ENCODE assay signal across 24 mouse cellular contexts in the genomic region with DNA sequence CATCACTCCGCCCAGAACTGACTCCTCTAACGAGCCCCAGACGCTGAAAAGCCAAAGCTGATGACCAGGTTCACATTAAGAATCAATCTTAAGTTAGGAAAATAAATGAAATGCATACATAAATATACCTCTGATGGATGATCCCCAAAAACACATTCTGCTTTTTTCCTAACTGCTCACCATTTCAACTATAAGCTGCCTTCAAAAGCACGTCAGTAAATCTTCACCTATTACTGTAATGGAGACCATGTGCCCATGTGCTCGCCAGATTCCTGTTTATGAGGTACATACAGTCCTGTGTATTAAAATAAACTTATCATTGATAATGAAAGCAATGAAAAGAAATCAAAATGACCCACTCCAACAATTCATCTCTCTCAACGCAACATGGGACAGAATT. TPM values are rescaled to one million over a fixed set of nuclear protein-coding genes. Genes with fewer than 3 reads are reported as not detected.
DNase-seq lines count a peak whose midpoint lies in the region; ATAC-seq and TF ChIP-seq lines count a peak whose summit lies in the region.
"Had no signal": no experiment of that assay in that cellular context is flagged by ENCODE, and none has a peak within 500 bp of the region (broad histone marks: within the 10 kb centered on the region; RNA-seq: fewer than 3 reads in every experiment).

No protein-coding gene starts in this region.

- no peaks in the 10 kb centered on the region for H3K9me3 ChIP-seq in CH12.LX (replicated peaks; ENCODE audit: low read length)
- H3K9me3 ChIP-seq in limb, embryonic 10.5 days (replicated peaks), result no peaks in the 10 kb centered on the region
- no peaks in the 10 kb centered on the region for H3K9me3 ChIP-seq in kidney, embryonic 16.5 days (ENCODE audit: low read length)
- H3K9me3 ChIP-seq in forebrain, embryonic 10.5 days, result no peaks in the 10 kb centered on the region
- H3K9me3 ChIP-seq: embryonic facial prominence, embryonic 12.5 days; forebrain, embryonic 12.5 days; heart, embryonic 13.5 days; hindbrain, embryonic 12.5 days had no signal

- no peak for TF ChIP-seq CTCF in CH12.LX (conservative IDR thresholded peaks at IDR 0.05 in 1 of 2, IDR thresholded peaks at IDR 0.05 in 1 of 2; ENCODE audit: low read depth in 2 of 2, low read length in 2 of 2)

- H3K4me2 ChIP-seq in CH12.LX (ENCODE audit: insufficient read depth, low read depth, poor library complexity, severe bottlenecking), result 0 out of 2 replicates have a peak overlapping the region, but pooled peaks have one; percentile 78
- no peak overlapping the region for H3K4me2 ChIP-seq in kidney, embryonic 16.5 days (replicated peaks; ENCODE audit: low read depth, low read length)
- H3K4me2 ChIP-seq: embryonic facial prominence, embryonic 12.5 days; forebrain, embryonic 12.5 days; heart, embryonic 13.5 days; hindbrain, embryonic 12.5 days had no signal

- TF ChIP-seq EP300 in CH12.LX (IDR thresholded peaks at IDR 0.05; ENCODE audit: low read length), result no peak

- in situ Hi-C loops in CH12.LX (cut with MboI; ENCODE audit: low pct_ligation_motif_present, low pct_unique_long_range_greater_than_20kb, low sequenced_read_pairs), result no loop called here

- no peaks in the 10 kb centered on the region for H3K27me3 ChIP-seq in CH12.LX (replicated peaks)
- no peaks in the 10 kb centered on the region for H3K27me3 ChIP-seq in limb, embryonic 10.5 days (ENCODE audit: low read depth, poor library complexity, severe bottlenecking)
- H3K27me3 ChIP-seq in kidney, embryonic 16.5 days (ENCODE audit: insufficient read depth, low read length), result no peaks in the 10 kb centered on the region
- no peaks in the 10 kb centered on the region for H3K27me3 ChIP-seq in forebrain, embryonic 10.5 days (ENCODE audit: poor library complexity, severe bottlenecking)
- H3K27me3 ChIP-seq: embryonic facial prominence, embryonic 12.5 days; forebrain, embryonic 12.5 days; heart, embryonic 13.5 days; hindbrain, embryonic 12.5 days; Patski had no signal

- no peak for TF ChIP-seq POLR2A in CH12.LX (IDR thresholded peaks at IDR 0.05; ENCODE audit: low read depth, low read length)

- peak; percentile 26 for DNase-seq in embryo, embryonic 10.5 days (ENCODE audit: low spot score)
- DNase-seq in embryo, embryonic 9.5 days (ENCODE audit: extremely low spot score), result no peak
- no peak for DNase-seq in CH12.LX (ENCODE audit: extremely low read depth)
- DNase-seq in limb, embryonic 10.5 days (ENCODE audit: low spot score), result peak; percentile 41
- peak; percentile 17 for DNase-seq in mesoderm, embryonic 11.5 days (ENCODE audit: low read depth, low spot score)
- no peak for DNase-seq in forebrain, embryonic 10.5 days (ENCODE audit: extremely low spot score, low spot score)
- DNase-seq: adrenal gland, postnatal 14 days; B cell, adult 2 months; cerebellum, adult 11-12 months; cerebellum, adult 9-10 months; forebrain, postnatal 0 days; gastrocnemius, adult 2 months; gastrocnemius, postnatal 25 days; heart, postnatal 4 days; kidney, adult 11 months had no signal

- peaks cover 39% of the 10 kb centered on the region for H3K79me2 ChIP-seq in CH12.LX (replicated peaks; ENCODE audit: control insufficient read depth, extremely low read depth, insufficient read depth, poor library complexity, severe bottlenecking)

- H3K4me1 ChIP-seq in CH12.LX (ENCODE audit: control insufficient read depth in 1 of 2, insufficient read depth in 2 of 2), result peaks cover 13 to 57% of the 10 kb centered on the region in 2 experiments
- peaks cover 33% of the 10 kb centered on the region for H3K4me1 ChIP-seq in limb, embryonic 10.5 days
- no peaks in the 10 kb centered on the region for H3K4me1 ChIP-seq in kidney, embryonic 16.5 days (ENCODE audit: insufficient read depth, low read length)
- H3K4me1 ChIP-seq in forebrain, embryonic 10.5 days, result 0 out of 2 replicates have a peak, but pooled peaks cover 4% of the 10 kb centered on the region
- H3K4me1 ChIP-seq: forebrain, embryonic 12.5 days; hindbrain, embryonic 12.5 days had no signal

- no peak for ATAC-seq in kidney, embryonic 16.5 days (ENCODE audit: low FRiP score, low TSS enrichment)
- ATAC-seq: activated CD4-positive, CD25-positive, alpha-beta regulatory T cell, adult 4 months; CD4-positive, CD25-positive, alpha-beta regulatory T cell, adult 4 months; forebrain, postnatal 0 days; hindbrain, embryonic 16.5 days; Patski had no signal

- peaks cover 0 to 4% of the 10 kb centered on the region in 2 experiments for H3K36me3 ChIP-seq in CH12.LX (replicated peaks in 1 of 2; ENCODE audit: control insufficient read depth in 1 of 2, insufficient read depth in 1 of 2, low read length in 1 of 2)
- H3K36me3 ChIP-seq in limb, embryonic 10.5 days, result no peaks in the 10 kb centered on the region
- H3K36me3 ChIP-seq in kidney, embryonic 16.5 days (ENCODE audit: insufficient read depth, low read length), result no peaks in the 10 kb centered on the region
- H3K36me3 ChIP-seq in forebrain, embryonic 10.5 days (replicated peaks), result no peaks in the 10 kb centered on the region
- H3K36me3 ChIP-seq: embryonic facial prominence, embryonic 12.5 days; forebrain, embryonic 12.5 days; heart, embryonic 13.5 days; hindbrain, embryonic 12.5 days had no signal

- TF ChIP-seq RAD21 in CH12.LX (IDR thresholded peaks at IDR 0.05; ENCODE audit: low read depth, low read length), result no peak

- whole genome bisulfite sequencing in limb, embryonic 10.5 days, result 37% methylated on average over 6 of the region's 6 CpGs
- WGBS in kidney, embryonic 16.5 days, result 84% methylated on average over 6 of the region's 6 CpGs
- WGBS in forebrain, embryonic 10.5 days, result 76% methylated on average over 6 of the region's 6 CpGs

- no peak overlapping the region for H3K9ac ChIP-seq in CH12.LX (ENCODE audit: insufficient read depth, low read depth)
- H3K9ac ChIP-seq in kidney, embryonic 16.5 days (replicated peaks; ENCODE audit: low read length), result no peak overlapping the region
- H3K9ac ChIP-seq: embryonic facial prominence, embryonic 12.5 days; forebrain, embryonic 12.5 days; forebrain, postnatal 0 days; heart, embryonic 13.5 days; hindbrain, embryonic 12.5 days had no signal

- dilution Hi-C loops in CH12.LX (cut with MboI; ENCODE audit: extremely low pct_ligation_motif_present, extremely low pct_unique_long_range_greater_than_20kb, low sequenced_read_pairs), result no loop called here

- H3K27ac ChIP-seq in CH12.LX (ENCODE audit: insufficient read depth, low read depth), result no peak overlapping the region
- no peak overlapping the region for H3K27ac ChIP-seq in limb, embryonic 10.5 days
- no peak overlapping the region for H3K27ac ChIP-seq in kidney, embryonic 16.5 days (ENCODE audit: low read length)
- H3K27ac ChIP-seq in forebrain, embryonic 10.5 days, result no peak overlapping the region
- H3K27ac ChIP-seq: embryonic facial prominence, embryonic 12.5 days; forebrain, embryonic 12.5 days; gastrocnemius, adult 2 months; heart, embryonic 13.5 days; hindbrain, embryonic 12.5 days had no signal

- no peak overlapping the region for H3K4me3 ChIP-seq in CH12.LX (replicated peaks in 1 of 3; ENCODE audit: low read depth in 2 of 3, low read length in 2 of 3, poor library complexity in 1 of 3)
- no peak overlapping the region for H3K4me3 ChIP-seq in limb, embryonic 10.5 days
- H3K4me3 ChIP-seq in kidney, embryonic 16.5 days (ENCODE audit: low read length), result no peak overlapping the region
- H3K4me3 ChIP-seq in forebrain, embryonic 10.5 days, result no peak overlapping the region
- H3K4me3 ChIP-seq: embryonic facial prominence, embryonic 12.5 days; forebrain, embryonic 12.5 days; gastrocnemius, adult 2 months; heart, embryonic 13.5 days; hindbrain, embryonic 12.5 days had no signal

TF ChIP-seq in CH12.LX, 34 proteins besides CTCF, POLR2A, EP300 and RAD21:
- no peak for TF ChIP-seq HCFC1 (IDR thresholded peaks at IDR 0.05; ENCODE audit: low read depth, low read length)
- TF ChIP-seq SMC3 (IDR thresholded peaks at IDR 0.05; ENCODE audit: low read depth, low read length), result no peak
- TF ChIP-seq PAX5 (IDR thresholded peaks at IDR 0.05; ENCODE audit: low read length), result no peak
- TF ChIP-seq ETS1 (conservative IDR thresholded peaks at IDR 0.05; ENCODE audit: low read depth, low read length), result no peak
- no peak for TF ChIP-seq NRF1 (IDR thresholded peaks at IDR 0.05; ENCODE audit: low read depth, low read length)
- no peak for TF ChIP-seq UBTF (IDR thresholded peaks at IDR 0.05; ENCODE audit: low read depth, low read length)
- TF ChIP-seq TCF12 (IDR thresholded peaks at IDR 0.05; ENCODE audit: low read depth, low read length), result no peak
- no peak for TF ChIP-seq KAT2A (IDR thresholded peaks at IDR 0.05; ENCODE audit: insufficient replicate concordance, low read length)
- no peak for TF ChIP-seq USF2 (conservative IDR thresholded peaks at IDR 0.05; ENCODE audit: low read depth, low read length)
- no peak for TF ChIP-seq MAZ (IDR thresholded peaks at IDR 0.05; ENCODE audit: low read depth, low read length)
- no peak for TF ChIP-seq TBP (conservative IDR thresholded peaks at IDR 0.05; ENCODE audit: low read depth, low read length)
- TF ChIP-seq SIN3A (IDR thresholded peaks at IDR 0.05; ENCODE audit: low read length), result no peak
- TF ChIP-seq ZNF384 (IDR thresholded peaks at IDR 0.05; ENCODE audit: low read depth, low read length), result no peak
- no peak for TF ChIP-seq NELFE (IDR thresholded peaks at IDR 0.05; ENCODE audit: low read depth, low read length)
TF ChIP-seq in CH12.LX: peak in this region for 0.

RNA-seq across cellular contexts. Expression of a gene that starts 19.6 kb away (rescaled TPM):
- 7.1 and 7.2 TPM in 2 replicates for total RNA-seq in CH12.LX (2012; rRNA removed)
- total RNA-seq in CH12.LX (2014; rRNA removed), result 2.9 and 3.8 TPM in 2 replicates
- 13.4 and 16.1 TPM in 2 replicates for polyA plus RNA-seq in CH12.LX (2012; ENCODE audit: insufficient read length, low read depth)
- 15.4 and 18.3 TPM in 2 replicates for polyA plus RNA-seq in limb, embryonic 10.5 days (2016; fragmentation: Nextera tagmentation; extraction: Ambion mirVana)
- 9.7 and 11.6 TPM in 2 replicates for polyA plus RNA-seq in kidney, embryonic 16.5 days (2015; fragmentation: Nextera tagmentation; extraction: Ambion mirVana)
- polyA plus RNA-seq in forebrain, embryonic 10.5 days (2016; fragmentation: Nextera tagmentation; extraction: Ambion mirVana), result 15.2 and 16.0 TPM in 2 replicates

Comparison
In these comparisons a context has a peak if more than half of its experiments do, and no peak if none do; other contexts are left out.
1. DNase-seq: peak in embryo, embryonic 10.5 days (single experiment), limb, embryonic 10.5 days (single experiment) and mesoderm, embryonic 11.5 days (single experiment); none in embryo, embryonic 9.5 days (single experiment), CH12.LX (single experiment) and forebrain, embryonic 10.5 days (single experiment).